9 mouse cellular contexts compared by ENCODE assay signal in the genomic region with DNA sequence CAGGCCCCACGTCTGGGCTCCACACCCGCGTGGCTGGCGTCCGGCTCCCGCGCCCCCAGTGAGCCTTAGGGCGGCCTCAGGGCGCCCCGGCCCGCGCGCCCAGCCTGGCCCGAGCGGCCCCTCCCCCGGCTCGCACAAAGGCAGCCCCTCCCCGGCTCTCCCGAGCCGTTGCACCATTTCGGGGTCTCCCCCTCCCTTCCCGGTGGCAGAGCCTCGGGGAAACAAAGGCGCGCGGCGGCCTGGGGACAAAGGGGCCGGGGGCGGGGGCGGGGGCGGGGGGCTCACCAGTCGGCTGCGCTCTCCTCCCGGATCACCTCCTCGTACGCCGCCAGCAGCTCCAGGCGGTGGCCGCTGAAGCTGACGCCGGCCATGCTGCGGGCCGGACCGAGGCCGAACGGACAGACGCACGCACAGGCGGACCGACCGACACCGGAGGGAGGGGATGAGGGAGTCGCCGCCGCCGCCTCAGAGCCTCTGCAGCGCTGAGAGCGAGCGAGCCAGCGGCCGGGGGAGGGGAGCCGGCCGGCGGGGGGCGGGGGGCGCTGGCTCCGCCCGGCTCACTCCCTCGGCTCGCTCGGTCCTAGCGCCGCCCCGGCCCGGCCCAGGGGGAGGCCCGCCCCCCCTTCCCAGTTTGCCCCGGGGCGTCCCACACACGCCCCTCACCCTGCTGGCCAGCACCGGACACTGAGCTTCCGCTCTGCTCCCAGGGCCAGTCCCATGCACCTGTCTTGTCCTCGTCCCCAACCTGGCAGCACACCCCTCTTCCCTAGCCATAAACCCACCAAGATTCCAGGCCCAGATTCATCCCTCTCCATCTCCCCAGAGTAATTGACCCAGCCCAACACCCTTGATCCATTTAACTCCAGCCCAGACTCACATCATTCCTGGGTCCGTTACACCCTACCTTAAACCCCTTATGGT. TPM values are rescaled to one million over a fixed set of nuclear protein-coding genes. Genes with fewer than 3 reads are reported as not detected.
DNase-seq lines count a peak whose midpoint lies in the region; ATAC-seq lines count a peak whose summit lies in the region.
"Had no signal": no experiment of that assay in that cellular context is flagged by ENCODE, and none has a peak within 500 bp of the region (broad histone marks: within the 10 kb centered on the region; RNA-seq: fewer than 3 reads in every experiment).

A gene (minus strand): TSS at position 534 of the 921 bp plus-strand sequence.

- peak within 1 kb of the TSS; percentile 92 for H3K27ac ChIP-seq in embryonic facial prominence, embryonic 13.5 days
- H3K27ac ChIP-seq in hindbrain, embryonic 11.5 days (ENCODE audit: low read depth, low read length), result peak within 1 kb of the TSS; percentile 99
- H3K27ac ChIP-seq in midbrain, embryonic 13.5 days, result peak within 1 kb of the TSS; percentile 100
- H3K27ac ChIP-seq: macrophage had no signal

- DNase-seq in gastrocnemius, postnatal 14 days, result peak; percentile 73
- no peak for DNase-seq in gastrocnemius, postnatal 36 days
- DNase-seq in MN1 (ENCODE audit: low spot score), result peak; percentile 72
- peak; percentile 87 for DNase-seq in hindbrain, embryonic 11.5 days (ENCODE audit: low spot score)
- peak; percentile 78 for DNase-seq in left cerebral cortex, postnatal 4 days
- DNase-seq in natural killer cell, adult 2 months (ENCODE audit: low spot score in 2 of 2), result no peak

- peaks cover 42% of the 10 kb centered on the region for H3K4me1 ChIP-seq in embryonic facial prominence, embryonic 13.5 days
- H3K4me1 ChIP-seq in hindbrain, embryonic 11.5 days (replicated peaks; ENCODE audit: control insufficient read depth, insufficient read depth, low read length), result peaks cover 26% of the 10 kb centered on the region
- H3K4me1 ChIP-seq in midbrain, embryonic 13.5 days (replicated peaks), result peaks cover 48% of the 10 kb centered on the region

- H3K27me3 ChIP-seq in embryonic facial prominence, embryonic 13.5 days, result no peaks in the 10 kb centered on the region
- no peaks in the 10 kb centered on the region for H3K27me3 ChIP-seq in hindbrain, embryonic 11.5 days (ENCODE audit: control insufficient read depth, insufficient read depth, low read length)
- H3K27me3 ChIP-seq in midbrain, embryonic 13.5 days, result no peaks in the 10 kb centered on the region

- H3K4me3 ChIP-seq in embryonic facial prominence, embryonic 13.5 days, result peak within 1 kb of the TSS; percentile 100
- H3K4me3 ChIP-seq in hindbrain, embryonic 11.5 days (ENCODE audit: low read depth, low read length), result peak within 1 kb of the TSS; percentile 99
- peak within 1 kb of the TSS; percentile 97 for H3K4me3 ChIP-seq in midbrain, embryonic 13.5 days (replicated peaks)

- H3K36me3 ChIP-seq in embryonic facial prominence, embryonic 13.5 days, result peaks cover 7% of the 10 kb centered on the region
- 0 out of 2 replicates have a peak, but pooled peaks cover 2% of the 10 kb centered on the region for H3K36me3 ChIP-seq in hindbrain, embryonic 11.5 days (ENCODE audit: control insufficient read depth, insufficient read depth, low read length)
- peaks cover 5% of the 10 kb centered on the region; the same call in 1 of the 2 replicates for H3K36me3 ChIP-seq in midbrain, embryonic 13.5 days

- peak within 1 kb of the TSS; percentile 100 for H3K9ac ChIP-seq in embryonic facial prominence, embryonic 13.5 days
- H3K9ac ChIP-seq in hindbrain, embryonic 11.5 days (ENCODE audit: low read depth, low read length), result peak within 1 kb of the TSS; percentile 100
- peak within 1 kb of the TSS; percentile 100 for H3K9ac ChIP-seq in midbrain, embryonic 13.5 days (replicated peaks)

- peak within 1 kb of the TSS; percentile 94 for H3K4me2 ChIP-seq in embryonic facial prominence, embryonic 13.5 days
- peak within 1 kb of the TSS; percentile 96 for H3K4me2 ChIP-seq in hindbrain, embryonic 11.5 days (replicated peaks; ENCODE audit: low read depth, low read length)
- H3K4me2 ChIP-seq in midbrain, embryonic 13.5 days (replicated peaks), result peak within 1 kb of the TSS; percentile 100

- intact Hi-C loops in gastrocnemius, postnatal 14 days (cut with DNase I; ENCODE audit: low total_unique reads), result no loop called here
- intact Hi-C loops in gastrocnemius, postnatal 36 days (cut with DNase I), result no loop called here
- intact Hi-C loops in left cerebral cortex, postnatal 4 days (cut with DNase I), result no loop called here

- peak; percentile 69 for ATAC-seq in embryonic facial prominence, embryonic 13.5 days (ENCODE audit: insufficient number of reproducible peaks, insufficient read depth, low FRiP score, low TSS enrichment, low read depth)
- ATAC-seq in hindbrain, embryonic 11.5 days (ENCODE audit: low FRiP score), result peak; percentile 84
- ATAC-seq in midbrain, embryonic 13.5 days, result peak; percentile 78

- no peaks in the 10 kb centered on the region for H3K9me3 ChIP-seq in embryonic facial prominence, embryonic 13.5 days
- no peaks in the 10 kb centered on the region for H3K9me3 ChIP-seq in hindbrain, embryonic 11.5 days (ENCODE audit: control insufficient read depth, low read length)
- H3K9me3 ChIP-seq in midbrain, embryonic 13.5 days, result no peaks in the 10 kb centered on the region

- 1% methylated on average over 73 of the region's 83 CpGs for WGBS in embryonic facial prominence, embryonic 13.5 days
- 1% methylated on average over 45 of the region's 83 CpGs for WGBS in hindbrain, embryonic 11.5 days
- under 1% methylated on average over 53 of the region's 83 CpGs for WGBS in midbrain, embryonic 13.5 days

RNA-seq across cellular contexts. Expression of the gene that starts here (rescaled TPM):
- total RNA-seq in gastrocnemius, postnatal 14 days (2021), result 10 to 100 TPM; 31.3 to 37.5 TPM
- 1 to 10 TPM; 7.7 TPM for total RNA-seq in gastrocnemius, postnatal 36 days (2021)
- polyA plus RNA-seq in embryonic facial prominence, embryonic 13.5 days (2015; fragmentation: Nextera tagmentation; extraction: Ambion mirVana), result 275 and 276 TPM in 2 replicates
- polyA plus RNA-seq in hindbrain, embryonic 11.5 days (2014; fragmentation: Nextera tagmentation; extraction: Ambion mirVana), result 277 and 314 TPM in 2 replicates
- total RNA-seq in left cerebral cortex, postnatal 4 days (2021), result 100 to 1,000 TPM; 623 to 643 TPM
- 655 and 674 TPM in 2 replicates for polyA plus RNA-seq in midbrain, embryonic 13.5 days (2015; fragmentation: Nextera tagmentation; extraction: Ambion mirVana)
- polyA plus RNA-seq: macrophage had no signal

Comparison
In these comparisons a context has a peak if more than half of its experiments do, and no peak if none do; other contexts are left out.
1. RNA of the gene that starts here (total RNA-seq): 623 to 643 TPM in left cerebral cortex, postnatal 4 days; 31.3 to 37.5 TPM in gastrocnemius, postnatal 14 days and 7.7 TPM in gastrocnemius, postnatal 36 days; every median in the first group is over 10 times any median in the second.
2. DNase-seq: peak in gastrocnemius, postnatal 14 days (single experiment), MN1 (single experiment), hindbrain, embryonic 11.5 days (single experiment) and left cerebral cortex, postnatal 4 days (single experiment); none in gastrocnemius, postnatal 36 days (0 of 2) and natural killer cell, adult 2 months (0 of 2).
3. Peak in every context shown above with its lines, with median percentiles within 50 percentile points of each other: ATAC-seq, H3K27ac ChIP-seq, H3K4me2 ChIP-seq, H3K4me3 ChIP-seq and H3K9ac ChIP-seq.